Mouse (Mus musculus) limb, embryonic 10.5 days (tissue): ENCODE measurements around the gene Nav3. TPM values are rescaled to one million over a fixed set of nuclear protein-coding genes. Genes with fewer than 3 reads are reported as not detected.
A peak's percentile ranks its signal among the peaks of the same experiment; 100 is the strongest.

Experiments used
- DNase-seq: peaks from one replicate; pipeline ENCODE4 v3.0.0-alpha.2; 2017; ENCODE audit warnings: low spot score
- H3K27ac ChIP-seq: fragments of 300-500 bp; sonication (generic); 2 replicates; pipeline ENCODE4 v1.5.1; 2016; ENCODE audit warnings: mild to moderate bottlenecking
- H3K27me3 ChIP-seq: fragments of 300-500 bp; sonication (generic); 2 replicates; pipeline ENCODE4 v1.6.1; 2016; ENCODE audit warnings: low read depth, mild to moderate bottlenecking; ENCODE audit not compliant: poor library complexity, severe bottlenecking
- H3K36me3 ChIP-seq: fragments of 300-500 bp; sonication (generic); 2 replicates; pipeline ENCODE4 v1.6.1; 2016; ENCODE audit warnings: mild to moderate bottlenecking, moderate library complexity
- H3K4me1 ChIP-seq: fragments of 300-500 bp; sonication (generic); 2 replicates; pipeline ENCODE4 v1.6.1; 2016
- H3K4me3 ChIP-seq: fragments of 300-500 bp; sonication (generic); 2 replicates; pipeline ENCODE4 v1.5.1; 2016; ENCODE audit warnings: mild to moderate bottlenecking, moderate library complexity
- H3K9me3 ChIP-seq: fragments of 300-500 bp; sonication (generic); replicated peaks from 2 replicates; pipeline ENCODE4 v1.6.1; 2016; ENCODE audit warnings: mild to moderate bottlenecking
- WGBS: fragments of 180-500 bp; shearing (Covaris S2); methylation state at CpG from one replicate; pipeline ENCODE4 v1.1.7; 2016; 5-methylcytosine and 5-hydroxymethylcytosine counted together
- polyA plus RNA-seq: library from polyadenylated mRNA; unstranded; fragments of >200 nt; fragmentation: Nextera tagmentation; extraction: Ambion mirVana; gene quantifications from 2 replicates; pipeline ENCODE4 v1.2.1, GENCODE M21; 2016

Nav3 gene
- polyA plus RNA-seq, 1 experiment from 2014 or later, result 0.93 TPM

DNA sequence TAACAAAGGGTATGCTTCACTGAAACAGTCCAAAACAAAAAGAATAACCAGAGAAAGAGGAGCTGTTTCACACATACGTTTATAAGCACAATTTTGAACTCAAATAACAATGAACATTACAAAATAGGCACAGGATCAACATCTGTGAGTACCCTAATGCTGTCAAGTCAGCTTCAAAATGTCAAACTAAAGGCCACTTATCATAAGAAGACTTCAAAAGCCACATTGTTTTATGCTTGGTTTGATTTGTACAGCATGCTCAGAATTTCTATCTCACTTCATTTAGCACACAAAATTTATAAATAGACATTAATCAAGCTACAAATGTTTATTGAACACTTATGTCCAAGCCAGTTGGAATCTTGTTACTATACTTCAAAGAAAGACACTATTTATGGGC is 299.6 kb downstream of the Nav3 start:
- Histone ChIP-seq H3K27ac (no peak overlapping the region), H3K9me3 (no peaks in the 10 kb centered on the region), H3K4me1 (peaks cover 3% of the 10 kb centered on the region; the same call in 1 of the 2 replicates), H3K36me3 (no peaks in the 10 kb centered on the region), H3K27me3 (no peaks in the 10 kb centered on the region), H3K4me3 (no peak overlapping the region)
- 78% methylated on average over 1 of the region's 1 CpGs for WGBS
- no peak for DNase-seq

DNA sequence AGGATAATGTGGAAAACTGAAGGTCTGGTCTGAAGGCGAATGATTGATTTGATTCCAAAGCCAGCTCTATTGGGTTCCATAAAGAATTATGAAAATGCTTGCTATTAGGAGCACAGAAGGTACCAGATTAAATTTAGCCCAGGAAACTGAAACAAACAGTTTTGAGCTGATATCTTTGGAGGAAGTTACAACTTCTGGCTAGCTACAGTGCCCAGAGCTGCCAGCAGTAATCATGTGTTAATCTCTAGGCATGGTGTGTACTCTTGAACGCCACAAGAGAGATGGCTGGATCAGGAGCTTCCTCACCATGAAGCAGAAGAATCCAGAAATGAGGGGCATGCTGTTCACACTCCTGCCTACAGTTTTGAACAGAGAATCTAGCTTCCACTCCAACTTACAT is 300.5 kb downstream of the Nav3 start:
- Histone ChIP-seq H3K9me3 (no peaks in the 10 kb centered on the region), H3K4me1 (no peaks in the 10 kb centered on the region), H3K27me3 (no peaks in the 10 kb centered on the region), H3K36me3 (no peaks in the 10 kb centered on the region), H3K4me3 (no peak overlapping the region), H3K27ac (no peak overlapping the region)
- DNase-seq, result no peak
- WGBS, result 82% methylated on average over 2 of the region's 2 CpGs

DNA sequence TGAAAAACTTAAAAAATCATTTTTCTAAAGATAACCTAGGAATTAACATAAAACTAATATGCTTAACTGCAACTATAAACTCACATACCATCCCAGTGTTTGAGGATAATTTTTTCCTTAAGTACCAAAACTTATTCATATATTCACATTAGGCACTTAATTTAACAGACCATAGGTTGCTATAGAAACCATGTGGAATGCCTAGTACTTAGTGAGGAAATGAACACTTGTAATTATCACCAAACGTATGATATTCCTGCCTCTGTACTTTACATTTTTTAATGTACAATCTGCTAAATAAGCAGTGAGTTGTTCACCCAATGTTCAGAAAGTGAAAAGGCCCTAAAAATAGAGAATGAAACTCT is 301.1 kb downstream of the Nav3 start:
- Histone ChIP-seq H3K4me3 (no peak overlapping the region), H3K4me1 (no peaks in the 10 kb centered on the region), H3K27me3 (no peaks in the 10 kb centered on the region), H3K9me3 (no peaks in the 10 kb centered on the region), H3K27ac (no peak overlapping the region), H3K36me3 (no peaks in the 10 kb centered on the region)
- DNase-seq, result no peak
- WGBS, result 85% methylated on average over 1 of the region's 1 CpGs

DNA sequence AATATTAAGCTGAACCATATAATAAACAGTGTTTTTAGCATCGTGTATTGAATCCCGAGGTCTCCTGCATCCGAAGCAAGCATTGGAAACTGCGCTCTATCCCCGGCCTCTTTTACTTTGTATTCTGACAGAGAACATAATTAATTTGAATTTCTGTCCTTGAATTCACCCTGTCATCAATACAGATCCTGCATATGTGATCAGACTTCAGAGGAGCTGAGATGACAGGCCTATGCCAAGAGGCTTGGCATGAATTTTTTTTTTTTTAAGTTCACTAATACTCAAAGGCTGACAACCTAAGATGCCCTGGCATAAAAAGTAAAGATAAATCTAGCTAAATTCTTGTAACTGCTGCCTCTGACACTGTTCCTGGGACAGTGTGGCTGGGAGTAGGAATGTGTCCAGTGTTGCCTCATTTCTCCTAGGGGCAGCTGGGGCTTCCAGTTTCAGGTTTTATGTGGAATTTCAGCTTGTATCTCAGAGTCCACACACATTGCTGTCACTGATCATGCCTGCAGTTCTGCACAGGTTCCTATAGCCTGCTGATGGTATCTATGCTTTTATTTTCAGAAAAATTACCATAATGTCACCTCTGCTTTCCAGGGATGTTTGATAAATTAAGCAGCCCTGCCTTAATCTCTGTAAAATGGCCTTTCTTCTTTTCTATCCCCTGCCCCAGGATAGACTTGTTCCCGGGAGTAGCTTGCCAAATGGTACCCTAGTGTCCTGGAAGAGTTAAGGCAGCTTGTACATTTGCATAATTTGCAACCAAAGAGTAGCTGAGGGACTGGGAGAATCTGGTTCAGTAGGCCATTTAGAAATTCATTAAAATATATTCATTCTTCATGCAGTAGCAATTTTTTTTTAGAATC is 301.8 kb downstream of the Nav3 start:
- Histone ChIP-seq H3K27me3 (no peaks in the 10 kb centered on the region), H3K4me1 (no peaks in the 10 kb centered on the region), H3K9me3 (no peaks in the 10 kb centered on the region), H3K27ac (no peak overlapping the region), H3K36me3 (no peaks in the 10 kb centered on the region), H3K4me3 (no peak overlapping the region)
- WGBS, result 81% methylated on average over 6 of the region's 6 CpGs
- DNase-seq, result no peak

DNA sequence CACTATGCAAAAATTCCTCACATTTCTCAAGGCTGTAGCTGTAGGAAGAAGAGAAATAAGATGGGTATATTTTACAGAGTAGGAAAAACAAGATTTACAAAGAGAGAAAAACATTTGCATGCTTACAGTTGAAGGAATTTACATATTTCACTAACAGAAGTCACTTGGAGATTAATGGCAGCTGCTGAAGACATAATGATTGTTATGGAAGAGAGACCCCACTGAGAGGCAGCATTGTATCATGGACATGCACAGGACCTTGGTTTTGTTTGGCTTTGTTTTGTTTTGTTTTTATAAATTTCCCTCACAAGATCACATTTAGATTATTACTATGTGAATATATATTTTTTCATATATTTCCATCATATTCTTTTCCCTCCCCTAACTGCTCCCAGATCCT is 335.4 kb downstream of the Nav3 start:
- H3K27me3 ChIP-seq, result no peaks in the 10 kb centered on the region
- H3K4me1 ChIP-seq, result no peaks in the 10 kb centered on the region
- DNase-seq, result no peak
- no peak overlapping the region for H3K4me3 ChIP-seq
- H3K27ac ChIP-seq, result no peak overlapping the region
- H3K36me3 ChIP-seq, result no peaks in the 10 kb centered on the region
- no peaks in the 10 kb centered on the region for H3K9me3 ChIP-seq

DNA sequence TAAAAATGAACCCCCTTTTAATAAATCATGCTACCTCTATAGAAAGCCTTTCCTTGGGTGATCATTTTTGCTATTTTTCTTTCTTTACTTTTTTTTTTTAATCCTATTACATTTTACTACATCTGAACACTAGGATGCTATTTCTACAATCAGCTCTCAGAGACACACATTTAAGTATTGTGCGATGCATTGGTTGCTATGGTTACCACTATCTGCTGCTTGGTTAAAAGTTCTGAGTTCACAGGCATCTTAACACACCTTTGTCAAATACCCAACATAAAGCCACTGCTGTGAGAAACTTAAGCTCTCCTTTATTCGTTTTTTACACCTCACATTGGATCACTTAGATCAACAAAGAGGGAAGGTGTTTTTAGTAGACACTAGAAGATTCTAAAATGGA is 338.7 kb downstream of the Nav3 start:
- WGBS, result 81% methylated on average over 2 of the region's 2 CpGs

DNA sequence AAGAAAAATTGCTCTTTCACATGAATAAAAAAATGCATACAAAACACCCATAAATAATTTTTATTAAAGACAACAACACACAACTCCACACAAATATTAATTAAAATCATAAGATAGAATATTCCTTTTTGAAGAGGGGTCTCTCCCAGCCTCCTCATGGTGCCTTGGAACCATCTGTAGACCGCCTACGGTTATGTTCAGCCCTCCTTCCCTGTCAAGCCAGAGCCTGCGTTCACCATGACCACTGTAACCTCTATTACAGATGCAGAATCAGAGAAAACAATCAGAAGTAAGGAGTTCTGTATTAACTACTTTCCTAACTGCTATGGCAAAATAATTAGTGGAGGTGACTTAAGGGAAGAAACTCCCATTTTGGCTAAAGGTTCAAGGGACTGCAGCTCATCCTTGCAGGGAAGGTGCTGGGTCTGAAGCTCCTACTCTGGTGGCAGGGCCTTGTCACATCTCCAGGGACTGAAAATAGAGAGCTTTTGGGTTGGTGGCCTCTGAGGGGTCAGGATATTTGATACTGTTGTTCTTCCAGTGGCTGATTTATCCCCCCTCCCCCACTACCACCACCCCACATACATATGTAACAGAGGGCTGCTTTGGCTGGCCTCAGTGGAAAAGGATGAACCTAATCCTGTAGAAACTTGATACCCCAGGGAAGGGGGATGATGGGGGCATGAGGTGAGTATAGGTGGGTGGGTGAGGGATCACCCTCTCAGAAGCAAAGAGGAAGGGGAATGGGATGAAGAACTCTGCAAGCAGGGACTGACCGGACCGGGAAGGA is 343.1 kb downstream of the Nav3 start:
- WGBS, result 71% methylated on average over 5 of the region's 5 CpGs
- H3K27ac ChIP-seq, result no peak overlapping the region
- H3K4me1 ChIP-seq, result peaks cover 6% of the 10 kb centered on the region
- no peaks in the 10 kb centered on the region for H3K27me3 ChIP-seq
- no peak overlapping the region for H3K4me3 ChIP-seq
- DNase-seq, result no peak
- no peaks in the 10 kb centered on the region for H3K36me3 ChIP-seq
- H3K9me3 ChIP-seq, result no peaks in the 10 kb centered on the region

More for the DNA sequence above, 338.7 kb downstream of the Nav3 start:
- Histone ChIP-seq H3K9me3 (no peaks in the 10 kb centered on the region), H3K27me3 (no peaks in the 10 kb centered on the region), H3K36me3 (no peaks in the 10 kb centered on the region), H3K4me3 (no peak overlapping the region), H3K4me1 (peaks cover 6% of the 10 kb centered on the region), H3K27ac (no peak overlapping the region)
- DNase-seq, result no peak

DNA sequence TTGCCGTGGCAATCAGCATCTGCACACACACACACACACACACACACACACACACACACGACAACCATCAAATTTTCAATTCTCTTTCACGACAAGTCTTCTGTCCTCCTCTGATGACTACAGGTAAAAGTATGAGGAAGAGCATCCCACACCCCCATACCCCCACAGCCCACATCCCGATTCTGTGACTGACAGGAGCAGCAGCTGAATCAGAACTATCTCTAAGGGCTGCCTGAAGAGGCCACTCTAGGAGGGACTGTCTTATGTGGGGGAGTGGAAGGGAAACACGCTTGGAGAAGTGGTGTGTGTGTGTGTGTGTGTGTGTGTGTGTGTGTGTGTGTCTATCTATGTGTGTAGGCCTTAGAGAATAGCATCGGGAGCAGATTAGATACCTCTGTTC is 352.7 kb downstream of the Nav3 start:
- peaks cover 5% of the 10 kb centered on the region; the same call in 1 of the 2 replicates for H3K4me1 ChIP-seq
- H3K36me3 ChIP-seq, result no peaks in the 10 kb centered on the region
- DNase-seq, result no peak
- H3K27me3 ChIP-seq, result no peaks in the 10 kb centered on the region
- no peaks in the 10 kb centered on the region for H3K9me3 ChIP-seq
- no peak overlapping the region for H3K4me3 ChIP-seq
- H3K27ac ChIP-seq, result no peak overlapping the region
- 87% methylated on average over 6 of the region's 6 CpGs for WGBS

DNA sequence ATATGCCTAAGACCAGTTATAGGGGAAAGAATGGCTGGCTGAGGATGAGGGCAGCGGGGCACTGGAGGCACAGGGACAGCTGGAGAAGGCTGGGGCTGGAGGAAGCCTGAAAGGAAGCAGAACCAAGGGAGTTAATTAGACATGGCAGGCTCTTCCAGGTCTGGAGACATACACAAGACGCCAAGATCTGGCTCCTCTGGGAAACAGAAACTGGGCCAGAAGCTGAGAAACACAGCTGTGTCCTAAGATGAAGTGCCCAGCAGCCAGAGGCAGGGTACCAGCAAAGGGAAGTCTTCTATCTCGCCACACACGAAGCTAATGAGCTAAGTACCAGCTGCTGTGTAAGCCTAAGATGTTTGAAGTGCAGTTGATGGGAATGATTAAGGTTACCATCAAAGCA is 353.8 kb downstream of the Nav3 start:
- no peak overlapping the region for H3K4me3 ChIP-seq
- no peaks in the 10 kb centered on the region for H3K36me3 ChIP-seq
- H3K27ac ChIP-seq, result no peak overlapping the region
- WGBS, result 45% methylated on average over 4 of the region's 4 CpGs
- no peaks in the 10 kb centered on the region for H3K9me3 ChIP-seq
- H3K4me1 ChIP-seq, result peaks cover 5% of the 10 kb centered on the region; the same call in 1 of the 2 replicates
- DNase-seq, result no peak
- no peaks in the 10 kb centered on the region for H3K27me3 ChIP-seq

DNA sequence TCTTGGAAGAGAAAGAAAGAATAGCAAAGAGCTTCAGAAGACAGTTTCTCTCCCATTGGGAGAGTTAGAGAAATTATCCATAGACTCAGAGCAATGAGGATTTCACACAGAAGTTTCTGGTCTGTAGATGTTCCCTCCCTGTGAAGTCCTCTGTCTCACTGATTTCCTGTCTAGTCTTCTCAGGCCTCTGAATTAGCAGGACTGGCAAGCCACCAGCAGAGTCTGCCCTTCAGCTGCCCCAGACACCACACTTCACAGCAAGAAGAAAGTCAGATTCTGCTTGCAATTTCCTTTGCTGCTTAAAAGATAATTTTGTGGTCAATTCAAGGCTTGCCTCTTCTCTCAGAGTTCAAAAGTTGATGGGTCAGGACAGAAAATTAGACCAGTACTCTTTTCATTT is 361.6 kb downstream of the Nav3 start:
- no peak for DNase-seq
- H3K9me3 ChIP-seq, result no peaks in the 10 kb centered on the region
- H3K4me1 ChIP-seq, result no peaks in the 10 kb centered on the region
- no peaks in the 10 kb centered on the region for H3K36me3 ChIP-seq
- no peak overlapping the region for H3K4me3 ChIP-seq
- H3K27me3 ChIP-seq, result no peaks in the 10 kb centered on the region
- H3K27ac ChIP-seq, result no peak overlapping the region

DNA sequence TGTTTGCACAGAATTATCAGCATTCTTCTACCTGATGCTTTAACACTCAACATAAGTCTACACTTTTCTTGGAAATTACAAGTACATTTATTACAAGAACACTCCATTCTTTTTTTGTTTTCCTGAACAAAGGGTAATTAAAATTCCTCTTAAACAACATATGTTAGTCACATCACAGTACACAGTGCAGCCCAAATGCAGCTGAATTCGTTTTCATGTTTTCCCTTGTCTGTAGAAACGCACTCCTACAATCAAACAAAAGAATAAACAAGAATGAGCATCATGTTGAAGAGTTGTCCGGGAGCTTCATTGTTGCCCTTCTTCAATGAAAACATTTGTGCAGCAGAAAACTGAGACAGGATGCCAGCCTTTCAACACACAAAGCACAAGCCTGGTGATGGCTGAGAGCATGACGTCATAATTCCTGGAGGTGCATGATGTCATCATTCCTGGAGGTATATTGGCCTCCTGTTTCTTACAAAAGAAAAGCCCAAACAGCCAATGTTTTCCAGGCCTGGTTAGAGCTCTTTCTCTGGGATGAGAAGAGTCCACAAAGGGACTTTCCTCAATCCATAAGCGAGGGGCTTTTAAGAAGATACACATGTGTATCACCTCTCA is 367.5 kb downstream of the Nav3 start:
- no peaks in the 10 kb centered on the region for H3K36me3 ChIP-seq
- H3K4me3 ChIP-seq, result no peak overlapping the region
- no peaks in the 10 kb centered on the region for H3K4me1 ChIP-seq
- no peaks in the 10 kb centered on the region for H3K9me3 ChIP-seq
- DNase-seq, result no peak
- H3K27me3 ChIP-seq, result no peaks in the 10 kb centered on the region
- H3K27ac ChIP-seq, result no peak overlapping the region
- 85% methylated on average over 5 of the region's 5 CpGs for WGBS

DNA sequence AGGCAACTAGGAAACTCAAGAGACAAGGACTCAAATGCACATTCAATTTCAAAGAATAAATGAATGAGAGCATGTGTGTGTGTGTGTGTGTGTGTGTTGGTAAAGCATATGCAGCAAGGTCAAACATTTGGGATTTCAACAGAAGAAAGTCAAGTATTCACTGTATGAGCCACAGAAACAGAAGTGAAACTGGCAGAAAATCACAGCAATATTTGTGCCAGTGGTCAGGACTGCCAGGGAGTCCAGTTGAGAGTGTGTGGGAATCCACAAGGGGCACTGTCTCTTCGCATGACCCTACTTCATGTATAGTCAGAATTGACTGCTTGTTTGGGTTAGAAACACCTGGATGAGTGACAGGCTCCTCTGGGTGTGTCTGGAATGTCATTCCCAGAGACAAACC is 370.1 kb downstream of the Nav3 start:
- H3K27me3 ChIP-seq, result no peaks in the 10 kb centered on the region
- no peak overlapping the region for H3K27ac ChIP-seq
- H3K4me3 ChIP-seq, result no peak overlapping the region
- WGBS, result 75% methylated on average over 1 of the region's 1 CpGs
- H3K9me3 ChIP-seq, result no peaks in the 10 kb centered on the region
- no peaks in the 10 kb centered on the region for H3K36me3 ChIP-seq
- H3K4me1 ChIP-seq, result no peaks in the 10 kb centered on the region
- DNase-seq, result no peak

DNA sequence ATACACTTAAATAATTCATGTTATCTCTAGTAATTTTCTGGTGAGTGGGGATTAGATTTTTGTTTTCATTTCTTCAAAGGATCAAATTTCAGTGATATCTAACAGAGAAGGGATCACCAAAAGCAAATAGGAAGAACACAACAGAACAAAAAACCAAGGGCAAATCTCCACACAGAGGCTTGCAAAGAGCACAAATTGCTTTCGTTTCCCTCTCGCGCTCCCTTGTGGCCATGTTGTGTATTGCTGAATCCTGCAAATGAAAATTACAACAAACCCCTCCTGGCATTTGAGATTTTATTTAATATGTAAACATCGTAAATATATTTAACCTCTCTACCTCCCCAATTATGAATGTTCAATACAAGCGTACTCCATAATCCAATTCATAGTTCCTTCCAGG is 370.8 kb downstream of the Nav3 start:
- no peaks in the 10 kb centered on the region for H3K36me3 ChIP-seq
- H3K4me1 ChIP-seq, result no peaks in the 10 kb centered on the region
- H3K27me3 ChIP-seq, result no peaks in the 10 kb centered on the region
- no peaks in the 10 kb centered on the region for H3K9me3 ChIP-seq
- peak; percentile 65 for DNase-seq
- H3K27ac ChIP-seq, result no peak overlapping the region
- WGBS, result 16% methylated on average over 5 of the region's 5 CpGs
- no peak overlapping the region for H3K4me3 ChIP-seq
